Mouse (Mus musculus) c-Kit-positive CD71-negative TER-119-negative erythroid progenitor cells, embryonic 14.5 days (primary cell): ENCODE data around the gene Gm10024.
"Not testable (repeated sequence)": the region's sequence is repeated elsewhere in the genome, so short reads cannot be mapped to it uniquely, and the experiment has no call there.

Experiments used
- DNase-seq: peaks from one replicate; pipeline ENCODE4 v3.0.0-alpha.2; 2013; ENCODE audit warnings: low read depth

Gm10024 gene

DNA sequence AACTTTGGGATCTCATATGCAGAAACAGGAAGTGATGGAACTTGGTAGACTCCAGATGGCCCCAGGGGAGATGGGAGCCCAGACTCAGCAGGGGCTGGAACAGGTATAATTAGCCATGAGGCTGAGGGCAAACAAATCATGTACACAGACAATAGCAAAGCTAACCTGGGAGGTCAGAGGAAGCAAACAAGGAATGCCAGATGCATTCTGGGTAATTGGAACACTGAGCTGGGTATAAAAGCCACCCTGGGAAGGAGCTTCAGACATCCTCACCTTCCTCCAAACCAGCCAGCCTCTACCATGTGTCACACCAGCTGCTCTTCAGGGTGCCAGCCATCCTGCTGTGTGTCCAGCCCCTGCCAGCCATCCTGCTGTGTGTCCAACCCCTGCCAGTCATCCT is at the start of gene Gm10024:
Gene Gm10024 (plus strand): TSS at position 301 of the 400 bp plus-strand sequence.
- DNase-seq, result not testable (repeated sequence)

- DNase-seq, result no peak
Observed at GRCm38 (mm10) chr10:77663949-77664665, 47.1 kb upstream of the Gm10024 start.

DNA sequence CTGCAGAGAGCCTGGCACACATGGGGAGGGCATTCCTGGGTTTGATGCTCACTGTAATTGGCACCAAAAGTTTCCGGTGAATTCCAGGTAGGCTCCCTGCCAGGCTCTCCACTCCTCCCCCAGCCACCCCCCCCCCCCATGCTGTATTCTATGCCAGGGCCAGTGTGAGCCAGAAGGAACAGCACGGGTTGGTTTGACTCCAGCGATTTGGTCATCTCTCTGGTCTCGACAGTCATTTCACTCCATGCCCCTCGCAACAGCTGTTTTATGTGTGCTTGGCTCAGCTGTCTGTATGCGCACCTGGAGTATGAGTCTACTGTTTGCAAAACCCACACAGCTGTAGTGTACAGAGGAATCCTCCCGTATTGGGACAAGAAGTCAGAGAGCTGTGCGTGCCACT is 44.9 kb upstream of the Gm10024 start:
- DNase-seq, result no peak

DNA sequence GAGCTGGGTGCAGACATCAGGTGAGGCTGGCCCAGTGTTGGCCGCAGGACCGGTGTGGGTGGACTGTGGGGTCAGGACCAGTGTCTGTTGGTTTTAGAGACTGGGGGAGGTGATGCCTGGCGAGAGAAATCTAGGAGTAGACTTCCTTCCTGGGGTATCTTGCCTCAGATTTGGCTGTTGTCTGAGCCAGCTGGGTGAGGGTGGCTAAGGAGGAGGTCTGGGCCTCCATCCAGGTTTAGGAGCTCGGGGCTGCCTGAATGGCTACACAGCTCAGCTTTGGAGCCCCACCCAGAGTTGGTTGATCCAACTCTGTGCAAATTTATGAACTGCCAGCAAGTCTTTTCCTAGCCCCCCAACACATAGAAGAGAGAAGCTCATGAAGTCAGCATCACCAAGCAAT is 43.9 kb upstream of the Gm10024 start:
- no peak for DNase-seq

GRCm38 (mm10) chr10:77670710-77671109 is 40.5 kb upstream of the Gm10024 start:
- no peak for DNase-seq

DNA sequence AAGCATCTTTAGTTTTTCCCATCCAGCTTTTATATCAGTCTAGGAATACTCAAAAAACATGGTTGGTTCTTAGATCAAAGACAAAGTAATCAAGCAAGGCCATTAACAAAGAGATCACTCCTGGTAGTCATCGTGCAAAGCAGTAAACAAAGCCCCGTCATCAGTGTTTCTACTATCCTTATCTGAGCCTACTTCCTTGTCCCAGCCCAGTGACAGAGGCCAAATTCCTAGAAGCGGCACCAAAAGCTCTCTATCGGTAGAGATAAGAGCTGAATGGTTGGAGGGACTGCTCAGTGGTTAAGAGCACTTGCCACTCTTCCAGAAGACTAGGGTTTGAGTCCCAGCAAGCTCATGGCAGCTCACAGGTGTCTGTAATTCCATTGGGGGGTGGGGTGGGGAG is 39.7 kb upstream of the Gm10024 start:
- DNase-seq, result no peak

DNA sequence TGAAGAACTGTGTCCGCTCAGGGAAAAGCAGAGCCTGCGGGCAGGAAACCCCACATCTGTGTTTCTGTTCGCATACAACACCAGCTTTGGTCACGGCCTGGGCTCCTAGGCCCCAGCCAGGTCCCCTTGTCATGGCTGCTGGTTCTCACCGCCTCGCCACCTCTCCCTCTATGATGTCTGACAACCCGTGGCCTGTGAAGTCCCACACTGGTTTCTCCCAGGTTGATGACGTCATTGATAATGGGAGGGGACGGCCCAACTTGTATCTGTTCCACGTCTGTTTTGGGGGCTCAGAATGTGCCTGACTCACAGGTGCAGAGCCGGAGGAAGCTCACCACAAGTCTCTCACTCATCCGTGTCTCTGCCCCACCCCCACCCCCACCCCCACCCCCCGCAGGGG is 37.5 kb upstream of the Gm10024 start:
- no peak for DNase-seq

- DNase-seq, result no peak
Observed at GRCm38 (mm10) chr10:77677562-77677961, 33.7 kb upstream of the Gm10024 start.

DNA sequence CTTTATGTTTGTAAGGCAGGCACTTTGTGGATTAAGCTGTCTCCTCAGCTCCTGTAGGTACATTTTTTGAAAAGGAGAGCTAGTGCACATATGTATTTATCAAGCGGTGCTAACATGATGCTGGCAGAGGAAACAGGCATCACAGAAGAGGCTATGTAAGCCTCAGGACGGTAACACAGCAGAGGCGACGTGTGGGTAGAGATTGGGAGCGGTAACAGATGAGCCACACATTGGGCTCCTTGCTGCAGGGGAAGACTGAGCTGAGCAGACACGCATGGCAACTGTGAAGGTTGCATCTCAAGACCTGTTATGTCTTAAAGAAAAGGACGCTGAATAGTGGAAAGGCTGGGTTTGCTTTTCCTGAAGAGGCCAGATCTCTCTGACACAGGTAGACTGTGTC is 28.3 kb upstream of the Gm10024 start:
- DNase-seq, result no peak

DNA sequence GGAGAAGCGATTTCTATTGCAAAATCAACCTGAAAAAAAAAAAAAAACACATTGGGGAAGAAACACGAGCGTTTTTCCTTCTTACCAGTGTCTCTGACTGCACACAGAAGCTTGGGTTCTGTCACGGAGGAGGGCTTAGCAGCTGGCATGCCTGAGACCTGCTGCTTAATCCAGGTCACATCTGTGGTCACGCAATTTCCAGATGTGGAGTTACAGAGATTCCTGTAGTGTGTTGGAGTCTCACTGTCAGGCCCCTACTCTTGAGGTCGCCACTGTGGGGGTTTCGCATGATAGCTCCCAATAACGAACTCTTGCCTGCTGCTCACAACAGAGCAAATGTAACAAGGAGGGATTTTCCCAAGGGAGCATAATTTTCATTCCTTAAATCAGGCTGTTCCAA is 27.1 kb upstream of the Gm10024 start:
- DNase-seq, result no peak

DNA sequence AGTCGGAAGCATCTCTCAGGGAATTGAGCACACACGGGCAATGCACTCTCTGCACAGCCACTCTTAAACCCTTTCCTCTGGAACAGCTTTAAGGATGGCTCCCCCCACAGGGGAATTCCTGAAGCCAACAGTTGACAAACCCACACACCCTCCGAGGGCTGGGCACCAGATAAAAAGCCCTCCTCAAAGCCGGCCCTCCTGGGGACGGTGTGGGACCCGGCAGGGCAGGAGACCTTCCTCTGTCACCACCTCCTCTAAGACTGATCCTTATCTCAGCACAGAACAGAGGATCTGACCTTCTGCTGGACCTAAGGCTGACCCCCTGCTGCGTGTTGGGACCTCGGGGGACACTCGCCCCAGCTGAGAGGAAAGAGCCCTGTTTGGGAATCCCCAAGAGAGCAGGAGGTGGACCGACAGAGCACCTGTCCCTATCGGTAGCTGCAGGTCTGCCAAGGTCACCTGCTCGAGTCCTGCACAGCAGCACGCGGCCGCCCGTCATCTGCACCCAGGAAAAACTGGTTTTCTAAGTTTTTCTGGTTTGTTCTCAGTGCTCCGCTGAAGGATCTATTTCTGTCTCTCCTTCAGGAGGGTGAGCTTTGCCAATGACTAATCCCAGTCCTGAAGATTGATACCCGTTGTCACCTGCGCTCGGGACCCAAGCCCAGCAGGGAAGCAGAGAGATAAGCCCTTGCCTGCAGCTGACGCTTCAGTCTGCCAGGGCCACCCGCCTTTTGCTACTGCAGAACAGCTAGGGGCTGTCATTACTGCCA is 25.2 kb upstream of the Gm10024 start, which contains the start of gene Tspear:
Gene Tspear (plus strand): TSS at position 675 of the 770 bp plus-strand sequence.
- no peak for DNase-seq

DNA sequence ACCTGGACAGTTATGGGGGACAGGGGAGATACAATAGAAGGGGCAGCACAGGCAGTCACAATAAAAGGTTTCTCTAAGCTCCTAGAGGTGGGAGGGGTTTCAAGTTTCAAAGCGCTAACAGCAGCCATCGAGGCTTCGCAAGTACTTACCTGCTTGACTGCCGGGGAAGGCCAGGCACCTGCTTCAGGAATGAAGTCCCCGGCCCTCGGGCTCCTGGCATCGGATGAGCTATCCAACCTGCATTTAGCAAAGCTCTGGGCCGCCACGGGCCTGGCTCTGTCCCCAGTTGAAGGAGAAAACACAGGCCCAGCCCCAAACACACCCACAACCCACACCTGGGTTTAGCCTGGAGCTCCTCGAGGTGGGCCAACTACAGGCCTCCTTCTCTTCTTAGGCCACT is 24.2 kb upstream of the Gm10024 start:
- no peak for DNase-seq

- DNase-seq, result not testable (repeated sequence)
Observed at GRCm38 (mm10) chr10:77690356-77690807, 20.9 kb upstream of the Gm10024 start, which contains the start of gene Gm19402. Gene Gm19402 (minus strand): TSS chr10:77690757.

GRCm38 (mm10) chr10:77697133-77697532 is 14.1 kb upstream of the Gm10024 start, which contains the start of gene Gm9508:
Gene Gm9508 (minus strand): TSS chr10:77697233.
- DNase-seq, result no peak

- no peak for DNase-seq
Observed at GRCm38 (mm10) chr10:77706326-77706725, 4.9 kb upstream of the Gm10024 start, which contains the start of gene Gm10272. Gene Gm10272 (plus strand): TSS chr10:77706626.

GRCm38 (mm10) chr10:77709831-77710230 is 1.4 kb upstream of the Gm10024 start:
- no peak for DNase-seq

GRCm38 (mm10) chr10:77713734-77714133 is 2.5 kb downstream of the Gm10024 start:
- no peak for DNase-seq

- no peak for DNase-seq
Observed at GRCm38 (mm10) chr10:77715507-77715906, 4.2 kb downstream of the Gm10024 start, which contains the start of gene Gm10142. Gene Gm10142 (plus strand): TSS chr10:77715807.

DNA sequence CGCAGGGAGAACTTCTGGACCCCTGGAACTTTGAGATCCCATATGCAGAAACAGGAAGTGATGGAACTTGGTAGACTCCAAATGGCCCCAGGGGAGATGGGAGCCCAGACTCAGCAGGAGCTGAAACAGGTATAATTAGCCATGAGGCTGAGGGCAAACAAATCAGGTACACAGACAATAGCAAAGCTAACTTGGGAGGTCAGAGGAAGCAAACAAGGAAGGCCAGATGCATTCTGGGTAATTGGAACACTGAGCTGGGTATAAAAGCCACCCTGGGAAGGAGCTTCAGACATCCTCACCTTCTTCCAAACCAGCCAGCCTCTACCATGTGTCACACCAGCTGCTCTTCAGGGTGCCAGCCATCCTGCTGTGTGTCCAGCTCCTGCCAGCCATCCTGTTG is 9.0 kb downstream of the Gm10024 start, which contains the start of gene Krtap12-1:
Gene Krtap12-1 (plus strand): TSS at position 301 of the 400 bp plus-strand sequence.
- not testable (repeated sequence) for DNase-seq

DNA sequence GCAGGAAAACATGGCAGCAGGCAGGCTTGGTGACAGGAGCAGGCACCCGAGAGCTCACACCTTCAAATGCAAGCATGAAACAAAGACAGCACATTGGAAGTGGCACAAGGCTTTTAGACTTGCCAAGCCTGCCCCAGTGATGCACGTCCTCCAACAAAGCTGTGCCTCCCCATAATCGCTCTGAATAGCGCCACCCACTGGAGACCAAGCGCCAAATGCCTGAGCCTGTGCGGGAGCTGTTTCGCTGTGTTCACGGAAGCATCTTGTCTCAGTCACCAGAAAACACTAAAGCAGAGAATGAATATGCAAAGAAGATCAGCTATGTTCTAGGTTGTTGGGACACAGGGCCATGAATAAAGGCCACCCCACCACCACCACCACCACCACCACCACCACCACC is 13.6 kb downstream of the Gm10024 start:
- DNase-seq, result no peak

- no peak for DNase-seq
Observed at GRCm38 (mm10) chr10:77726186-77726585, 14.9 kb downstream of the Gm10024 start, which contains the start of gene Gm10100. Gene Gm10100 (plus strand): TSS chr10:77726486.

GRCm38 (mm10) chr10:77728280-77728679 is 17.0 kb downstream of the Gm10024 start:
- DNase-seq, result no peak

DNA sequence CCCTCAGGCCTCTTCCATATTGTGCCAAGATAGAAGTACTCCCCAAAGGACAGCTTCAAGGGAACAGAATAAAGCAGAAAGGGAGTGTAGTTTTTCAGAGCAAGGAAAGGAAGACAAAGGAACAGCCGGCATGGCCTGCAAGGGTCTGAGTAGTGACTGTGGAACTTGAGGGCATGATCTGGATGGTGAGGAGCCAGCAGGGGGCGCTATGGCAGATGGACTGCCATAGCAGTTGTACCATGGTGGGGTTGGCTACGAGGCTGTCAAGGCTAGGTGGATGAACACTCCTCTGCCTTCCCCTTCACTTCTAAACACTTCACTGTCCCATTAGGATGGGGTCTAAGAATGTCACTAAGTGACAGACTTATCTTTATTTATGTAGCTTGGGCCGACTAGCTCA is 18.0 kb downstream of the Gm10024 start:
- no peak for DNase-seq
